Comparison of ENCODE assay signal across 23 mouse cellular contexts in the genomic region with DNA sequence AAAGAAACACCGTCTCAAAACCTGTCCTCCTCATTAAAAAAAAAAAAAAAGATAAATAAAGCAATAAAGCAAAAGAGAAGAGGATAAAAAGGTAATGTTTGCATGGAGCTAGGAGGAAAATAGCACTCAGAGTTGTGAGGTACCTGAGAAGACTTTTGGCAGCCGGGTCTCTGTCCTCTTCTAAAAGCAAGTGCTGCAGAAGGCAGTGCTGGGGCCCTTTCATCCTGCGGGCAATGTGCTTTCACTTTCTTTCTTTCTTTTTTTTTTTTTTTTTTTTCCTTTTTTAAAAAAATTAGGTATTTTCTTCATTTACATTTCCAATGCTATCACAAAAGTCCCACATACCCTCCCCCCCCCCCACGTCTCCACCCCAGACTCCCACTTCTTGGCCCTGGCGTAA. TPM values are rescaled to one million over a fixed set of nuclear protein-coding genes. Genes with fewer than 3 reads are reported as not detected.
A peak's percentile ranks its signal among the peaks of the same experiment; 100 is the strongest.
DNase-seq lines count a peak whose midpoint lies in the region; ATAC-seq and TF ChIP-seq lines count a peak whose summit lies in the region.
"Had no signal": no experiment of that assay in that cellular context is flagged by ENCODE, and none has a peak within 500 bp of the region (broad histone marks: within the 10 kb centered on the region; RNA-seq: fewer than 3 reads in every experiment).

A gene (minus strand): TSS at position 193 of the 400 bp plus-strand sequence.

- H3K27ac ChIP-seq in thymus, adult 2 months (ENCODE audit: control insufficient read depth, insufficient read depth, low read length): no peak within 1 kb of the TSS; the same call in 1 of the 2 replicates
- no peak within 1 kb of the TSS for H3K27ac ChIP-seq in CH12.LX (ENCODE audit: insufficient read depth, low read depth)
- no peak within 1 kb of the TSS for H3K27ac ChIP-seq in stomach, postnatal 0 days (replicated peaks)
- H3K27ac ChIP-seq: embryonic facial prominence, embryonic 10.5 days; gastrocnemius, adult 2 months; hindbrain, embryonic 10.5 days; hindbrain, embryonic 14.5 days had no signal

- H3K27me3 ChIP-seq in thymus, adult 2 months (ENCODE audit: control insufficient read depth, insufficient read depth, low read length): no peaks in the 10 kb centered on the region
- peaks cover 11% of the 10 kb centered on the region for H3K27me3 ChIP-seq in CH12.LX (replicated peaks)
- no peaks in the 10 kb centered on the region for H3K27me3 ChIP-seq in stomach, postnatal 0 days (ENCODE audit: control insufficient read depth, insufficient read depth, low read length)
- H3K27me3 ChIP-seq: heart, embryonic 12.5 days had no signal

- no peaks in the 10 kb centered on the region for H3K79me2 ChIP-seq in CH12.LX (replicated peaks; ENCODE audit: control insufficient read depth, extremely low read depth, insufficient read depth, poor library complexity, severe bottlenecking)

- TF ChIP-seq CTCF in thymus, adult 2 months (IDR thresholded peaks at IDR 0.05; ENCODE audit: borderline replicate concordance, control insufficient read depth, extremely low read depth, insufficient read depth, low read length, poor library complexity): no peak
- TF ChIP-seq CTCF in CH12.LX (conservative IDR thresholded peaks at IDR 0.05 in 1 of 2, IDR thresholded peaks at IDR 0.05 in 1 of 2; ENCODE audit: low read depth in 2 of 2, low read length in 2 of 2): no peak
- no peak for TF ChIP-seq CTCF in stomach, postnatal 0 days (IDR thresholded peaks at IDR 0.05; ENCODE audit: low read depth)

- TF ChIP-seq POLR2A in thymus, adult 2 months (IDR thresholded peaks at IDR 0.05; ENCODE audit: control insufficient read depth, extremely low read depth, insufficient read depth, low read length, poor library complexity): no peak
- no peak for TF ChIP-seq POLR2A in CH12.LX (IDR thresholded peaks at IDR 0.05; ENCODE audit: low read depth, low read length)

- no peak for TF ChIP-seq RAD21 in CH12.LX (IDR thresholded peaks at IDR 0.05; ENCODE audit: low read depth, low read length)

- in situ Hi-C loops in CH12.LX (cut with MboI; ENCODE audit: low pct_ligation_motif_present, low pct_unique_long_range_greater_than_20kb, low sequenced_read_pairs): no loop called here

- DNase-seq in thymus, postnatal 25 days: peak; percentile 19
- no peak for DNase-seq in thymus, adult 2 months
- DNase-seq in CH12.LX (ENCODE audit: extremely low read depth): no peak
- peak; percentile 74 for DNase-seq in induced T-regulatory cell, adult 2 months (ENCODE audit: low read depth)
- DNase-seq in thymus, postnatal 4 days: peak; percentile 26
- DNase-seq in urinary bladder, postnatal 4 days (ENCODE audit: low spot score in 2 of 2): no peak
- DNase-seq in adrenal gland, postnatal 36 days: no peak
- no peak for DNase-seq in stomach, postnatal 0 days (ENCODE audit: low spot score)
- DNase-seq: adrenal gland, postnatal 10 days; cerebellum, adult 2 months; cerebellum, postnatal 10 days; gastrocnemius, adult 2 months; gastrocnemius, postnatal 25 days had no signal

- H3K9ac ChIP-seq in CH12.LX (ENCODE audit: insufficient read depth, low read depth): no peak within 1 kb of the TSS
- H3K9ac ChIP-seq in stomach, postnatal 0 days (ENCODE audit: low read length): no peak within 1 kb of the TSS
- H3K9ac ChIP-seq: heart, embryonic 12.5 days; hindbrain, embryonic 14.5 days had no signal

- H3K4me2 ChIP-seq in CH12.LX (ENCODE audit: insufficient read depth, low read depth, poor library complexity, severe bottlenecking): peak within 1 kb of the TSS; percentile 36; the same call in 1 of the 2 replicates
- no peak within 1 kb of the TSS for H3K4me2 ChIP-seq in stomach, postnatal 0 days (replicated peaks; ENCODE audit: low read depth)
- H3K4me2 ChIP-seq: heart, embryonic 12.5 days; hindbrain, embryonic 14.5 days had no signal

- dilution Hi-C loops in CH12.LX (cut with MboI; ENCODE audit: extremely low pct_ligation_motif_present, extremely low pct_unique_long_range_greater_than_20kb, low sequenced_read_pairs): no loop called here

- no peak for ATAC-seq in stomach, postnatal 0 days (ENCODE audit: low FRiP score, low TSS enrichment)
- ATAC-seq: forebrain, embryonic 14.5 days had no signal

- H3K4me3 ChIP-seq in thymus, adult 2 months (ENCODE audit: control insufficient read depth, insufficient read depth, low read length): no peak within 1 kb of the TSS
- no peak within 1 kb of the TSS for H3K4me3 ChIP-seq in CH12.LX (replicated peaks in 1 of 3; ENCODE audit: low read depth in 2 of 3, low read length in 2 of 3, poor library complexity in 1 of 3)
- H3K4me3 ChIP-seq in stomach, postnatal 0 days (ENCODE audit: low read depth, low read length): no peak within 1 kb of the TSS
- H3K4me3 ChIP-seq: embryonic facial prominence, embryonic 10.5 days; gastrocnemius, adult 2 months; heart, embryonic 12.5 days; hindbrain, embryonic 10.5 days had no signal

- 49% methylated on average over 5 of the region's 5 CpGs for whole genome bisulfite sequencing in thymus, adult 2 months
- WGBS in stomach, postnatal 0 days: 82% methylated on average over 5 of the region's 5 CpGs

- H3K9me3 ChIP-seq in CH12.LX (replicated peaks; ENCODE audit: low read length): no peaks in the 10 kb centered on the region
- H3K9me3 ChIP-seq in stomach, postnatal 0 days (ENCODE audit: control insufficient read depth, low read length): no peaks in the 10 kb centered on the region
- H3K9me3 ChIP-seq: embryonic facial prominence, embryonic 10.5 days; heart, embryonic 12.5 days; hindbrain, embryonic 10.5 days had no signal

- TF ChIP-seq EP300 in CH12.LX (IDR thresholded peaks at IDR 0.05; ENCODE audit: low read length): no peak
- no peak for TF ChIP-seq EP300 in stomach, postnatal 0 days (optimal IDR thresholded peaks at IDR 0.05)

- H3K4me1 ChIP-seq in thymus, adult 2 months (replicated peaks; ENCODE audit: control insufficient read depth, insufficient read depth, low read length): peaks cover 13% of the 10 kb centered on the region
- peaks cover 0 to 2% of the 10 kb centered on the region in 2 experiments; a peak in 1 of 4 replicates for H3K4me1 ChIP-seq in CH12.LX (ENCODE audit: control insufficient read depth in 1 of 2, insufficient read depth in 2 of 2)
- H3K4me1 ChIP-seq in stomach, postnatal 0 days (replicated peaks; ENCODE audit: control insufficient read depth, insufficient read depth): no peaks in the 10 kb centered on the region
- H3K4me1 ChIP-seq: embryonic facial prominence, embryonic 10.5 days; heart, embryonic 12.5 days; hindbrain, embryonic 10.5 days had no signal

- H3K36me3 ChIP-seq in thymus, adult 2 months (ENCODE audit: control insufficient read depth, insufficient read depth, low read length): no peaks in the 10 kb centered on the region
- H3K36me3 ChIP-seq in CH12.LX (replicated peaks in 1 of 2; ENCODE audit: control insufficient read depth in 1 of 2, insufficient read depth in 1 of 2, low read length in 1 of 2): no peaks in the 10 kb centered on the region
- H3K36me3 ChIP-seq in stomach, postnatal 0 days (ENCODE audit: control insufficient read depth, insufficient read depth, low read length): no peaks in the 10 kb centered on the region
- H3K36me3 ChIP-seq: embryonic facial prominence, embryonic 10.5 days; heart, embryonic 12.5 days; hindbrain, embryonic 10.5 days had no signal

TF ChIP-seq in CH12.LX, 34 proteins besides CTCF, POLR2A, EP300 and RAD21:
- TF ChIP-seq ZKSCAN1 (IDR thresholded peaks at IDR 0.05; ENCODE audit: borderline replicate concordance, low read depth, low read length) (no peak), ZNF384 (IDR thresholded peaks at IDR 0.05; ENCODE audit: low read depth, low read length) (peak; percentile 67)

RNA-seq across cellular contexts. Expression of the gene that starts here (rescaled TPM):
- polyA plus RNA-seq in thymus, adult 2 months (2012; rRNA removed): 4.5 and 5.4 TPM in 2 replicates
- total RNA-seq in CH12.LX (2012; rRNA removed) (not detected in 2 replicates), CH12.LX (2014; rRNA removed) (not detected in 2 replicates)
- not detected in 2 replicates for polyA plus RNA-seq in CH12.LX (2012; ENCODE audit: insufficient read length, low read depth)
- total RNA-seq in adrenal gland, postnatal 36 days (2021): not detected
- polyA plus RNA-seq in stomach, postnatal 0 days (2015; fragmentation: Nextera tagmentation; extraction: Ambion mirVana): not detected in 2 replicates
- total RNA-seq: ES-E14; gastrocnemius, adult 2 months; gastrocnemius, postnatal 25 days; granulocyte monocyte progenitor cell, adult 5-6 weeks; heart, adult 8-10 months; heart, postnatal 25 days had no signal
- polyA plus RNA-seq: cerebellum, adult 2 months; embryonic facial prominence, embryonic 10.5 days; embryonic facial prominence, embryonic 14.5 days; forebrain, embryonic 14.5 days; heart, embryonic 12.5 days; hindbrain, embryonic 10.5 days; hindbrain, embryonic 14.5 days had no signal

Comparison
In these comparisons a context has a peak if more than half of its experiments do, and no peak if none do; other contexts are left out.
1. DNase-seq: peak in thymus, postnatal 25 days (single experiment), induced T-regulatory cell, adult 2 months (single experiment) and thymus, postnatal 4 days (single experiment); none in thymus, adult 2 months (single experiment), CH12.LX (single experiment), urinary bladder, postnatal 4 days (0 of 2), adrenal gland, postnatal 36 days (0 of 2) and stomach, postnatal 0 days (single experiment).